Mouse (Mus musculus) brain, embryonic 14.5 days (tissue): Measurements from ENCODE around the gene Gpank1.

ENCODE experiments used
- CTCF ChIP-seq: fragments of 200-500 bp; IDR thresholded peaks from 2 replicates; pipeline ENCODE4 v1.5.1; 2012; ENCODE audit warnings: inconsistent platforms, mild to moderate bottlenecking, moderate library complexity, borderline replicate concordance; ENCODE audit not compliant: insufficient read depth, insufficient read length; ENCODE audit errors: extremely low read depth
- POLR2A ChIP-seq: fragments of 200-500 bp; IDR thresholded peaks from 2 replicates; pipeline ENCODE4 v1.6.1; 2012; ENCODE audit warnings: mild to moderate bottlenecking, inconsistent platforms, borderline replicate concordance; ENCODE audit not compliant: poor library complexity, insufficient read depth, insufficient read length, severe bottlenecking; ENCODE audit errors: extremely low read depth

DNA sequence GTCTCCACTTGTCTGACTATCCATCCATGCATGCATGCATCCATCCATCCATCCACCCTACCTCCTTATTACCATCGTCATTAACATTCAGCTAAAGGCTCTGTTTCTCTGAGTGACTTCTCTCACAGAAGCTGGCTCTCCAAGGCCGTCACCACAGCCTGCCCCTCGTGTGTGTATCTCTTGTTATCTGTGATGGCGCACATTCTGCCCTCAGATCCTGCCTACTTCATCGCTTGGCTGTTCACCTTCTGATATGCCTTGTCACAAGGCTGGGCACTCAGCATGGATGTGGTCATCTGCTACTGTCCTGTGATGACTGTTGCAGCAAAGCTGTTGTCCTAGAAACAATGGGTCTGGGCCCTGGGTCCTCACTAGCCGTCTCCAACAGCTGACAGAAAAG, 16.5 kb upstream of the Gpank1 start:
- TF ChIP-seq POLR2A (no peak), CTCF (no peak)
